Mouse (Mus musculus) lung, postnatal 0 days (tissue): ENCODE measurements around the gene Usp2. TPM values are rescaled to one million over a fixed set of nuclear protein-coding genes. Genes with fewer than 3 reads are reported as not detected.
A peak's percentile ranks its signal among the peaks of the same experiment; 100 is the strongest.

Source experiments
- ATAC-seq: fragments of 200-750 bp; cut with Nextera tagmentation; 2 replicates; pipeline ENCODE4 v1.8.0; 2017; ENCODE audit warnings: moderate library complexity
- DNase-seq: peaks from one replicate; pipeline ENCODE4 v3.0.0-alpha.2; 2016; ENCODE audit warnings: low spot score
- H3K27ac ChIP-seq: fragments of 300-500 bp; sonication (generic); 2 replicates; pipeline ENCODE4 v1.5.1; 2014; ENCODE audit warnings: antibody characterized with exemption, mild to moderate bottlenecking, low read length, mixed read lengths
- H3K27me3 ChIP-seq: fragments of 300-500 bp; sonication (generic); replicated peaks from 2 replicates; pipeline ENCODE4 v1.6.1; 2014; ENCODE audit warnings: low read length, mixed read lengths; ENCODE audit not compliant: insufficient read depth
- H3K36me3 ChIP-seq: fragments of 300-500 bp; sonication (generic); 2 replicates; pipeline ENCODE4 v1.6.1; 2014; ENCODE audit warnings: low read length, mixed read lengths; ENCODE audit not compliant: insufficient read depth
- H3K4me1 ChIP-seq: fragments of 300-500 bp; sonication (generic); 2 replicates; pipeline ENCODE4 v1.6.1; 2014; ENCODE audit warnings: antibody characterized with exemption, low read depth, low read length, mixed read lengths; ENCODE audit not compliant: insufficient read depth
- H3K4me2 ChIP-seq: fragments of 300-500 bp; sonication (generic); replicated peaks from 2 replicates; pipeline ENCODE4 v1.6.1; 2014; ENCODE audit warnings: low read depth, mild to moderate bottlenecking, low read length, moderate library complexity, mixed read lengths
- H3K4me3 ChIP-seq: fragments of 300-500 bp; sonication (generic); 2 replicates; pipeline ENCODE4 v1.5.1; 2014; ENCODE audit warnings: low read depth, low read length
- H3K9ac ChIP-seq: fragments of 300-500 bp; sonication (generic); replicated peaks from 2 replicates; pipeline ENCODE4 v1.6.1; 2014; ENCODE audit warnings: low read depth, mild to moderate bottlenecking
- H3K9me3 ChIP-seq: fragments of 300-500 bp; sonication (generic); 2 replicates; pipeline ENCODE4 v1.6.1; 2016; ENCODE audit warnings: low read length, mixed read lengths
- CTCF ChIP-seq: IDR thresholded peaks from 2 replicates; pipeline ENCODE4 v1.5.1; 2016; ENCODE audit warnings: antibody characterized with exemption, mild to moderate bottlenecking
- EP300 ChIP-seq: IDR thresholded peaks from 2 replicates; pipeline ENCODE4 v1.6.1; 2016; ENCODE audit warnings: antibody characterized with exemption, mild to moderate bottlenecking, control low read depth
- WGBS: fragments of 180-500 bp; shearing (Covaris S2); extraction: QIAGEN DNeasy Blood & Tissue Kit; methylation state at CpG from one replicate; pipeline ENCODE4 v1.1.7; 2014; 5-methylcytosine and 5-hydroxymethylcytosine counted together
- polyA plus RNA-seq: library from polyadenylated mRNA; unstranded; fragments of >200 nt; fragmentation: Nextera tagmentation; extraction: Ambion mirVana; gene quantifications from 2 replicates; pipeline ENCODE4 v1.2.1, GENCODE M21; 2015

The Usp2 gene
- polyA plus RNA-seq, 1 experiment from 2014 or later = 11.0 TPM

GRCm38 (mm10) chr9:44067960-44068330, 1.1 kb downstream of the Usp2 start:
- WGBS = 78% methylated on average over 6 of the region's 6 CpGs
- peaks cover 3% of the 10 kb centered on the region; the same call in 1 of the 2 replicates for H3K4me1 ChIP-seq
- no peak for TF ChIP-seq EP300
- TF ChIP-seq CTCF = no peak
- H3K9ac ChIP-seq = no peak overlapping the region
- H3K27me3 ChIP-seq = no peaks in the 10 kb centered on the region; the same call in 1 of the 2 replicates
- ATAC-seq = no peak
- DNase-seq = no peak
- H3K9me3 ChIP-seq = no peaks in the 10 kb centered on the region
- H3K27ac ChIP-seq = no peak overlapping the region
- H3K36me3 ChIP-seq = no peaks in the 10 kb centered on the region
- H3K4me3 ChIP-seq = no peak overlapping the region
- no peak overlapping the region for H3K4me2 ChIP-seq

- no peak overlapping the region for H3K27ac ChIP-seq
- no peak overlapping the region for H3K4me2 ChIP-seq
These were observed 2.4 kb downstream of the Usp2 start for GRCm38 (mm10) chr9:44069252-44069651.

GRCm38 (mm10) chr9:44070113-44070843, 3.5 kb downstream of the Usp2 start:
- no peak for ATAC-seq
- WGBS = 60% methylated on average over 14 of the region's 14 CpGs
- no peak overlapping the region for H3K27ac ChIP-seq
- no peaks in the 10 kb centered on the region for H3K9me3 ChIP-seq
- TF ChIP-seq EP300 (no peak), CTCF (no peak)
- H3K9ac ChIP-seq = no peak overlapping the region
- H3K27me3 ChIP-seq = no peaks in the 10 kb centered on the region; the same call in 1 of the 2 replicates
- no peaks in the 10 kb centered on the region for H3K36me3 ChIP-seq
- H3K4me3 ChIP-seq = no peak overlapping the region
- no peak overlapping the region for H3K4me2 ChIP-seq
- no peak for DNase-seq
- H3K4me1 ChIP-seq = peaks cover 3% of the 10 kb centered on the region; the same call in 1 of the 2 replicates

More at GRCm38 (mm10) chr9:44069252-44069651, 2.4 kb downstream of the Usp2 start:
- no peak overlapping the region for H3K9ac ChIP-seq
- 19% methylated on average over 7 of the region's 7 CpGs for WGBS
- ATAC-seq = no peak
- no peak for DNase-seq
- H3K27me3 ChIP-seq = no peaks in the 10 kb centered on the region; the same call in 1 of the 2 replicates
- no peak for TF ChIP-seq EP300
- no peak for TF ChIP-seq CTCF
- H3K9me3 ChIP-seq = no peaks in the 10 kb centered on the region
- H3K36me3 ChIP-seq = no peaks in the 10 kb centered on the region
- H3K4me3 ChIP-seq = no peak overlapping the region
- H3K4me1 ChIP-seq = peaks cover 3% of the 10 kb centered on the region; the same call in 1 of the 2 replicates

GRCm38 (mm10) chr9:44070844-44071231, 4.0 kb downstream of the Usp2 start:
- Histone ChIP-seq H3K9me3 (no peaks in the 10 kb centered on the region), H3K4me1 (peaks cover 3% of the 10 kb centered on the region; the same call in 1 of the 2 replicates), H3K4me3 (no peak overlapping the region), H3K27me3 (no peaks in the 10 kb centered on the region; the same call in 1 of the 2 replicates), H3K4me2 (no peak overlapping the region), H3K9ac (no peak overlapping the region), H3K36me3 (no peaks in the 10 kb centered on the region), H3K27ac (no peak overlapping the region)
- ATAC-seq = no peak
- WGBS = 41% methylated on average over 8 of the region's 8 CpGs
- no peak for DNase-seq
- TF ChIP-seq CTCF (no peak), EP300 (no peak)

- Histone ChIP-seq H3K27ac (no peak overlapping the region), H3K27me3 (no peaks in the 10 kb centered on the region; the same call in 1 of the 2 replicates), H3K4me2 (no peak overlapping the region), H3K36me3 (no peaks in the 10 kb centered on the region), H3K9me3 (no peaks in the 10 kb centered on the region), H3K9ac (no peak overlapping the region), H3K4me3 (no peak overlapping the region), H3K4me1 (peaks cover 3% of the 10 kb centered on the region; the same call in 1 of the 2 replicates)
- ATAC-seq (0 out of 2 replicates have a peak, but pooled peaks have one; percentile 12), DNase-seq (no peak)
- TF ChIP-seq EP300 (no peak), CTCF (no peak)
- WGBS = 36% methylated on average over 11 of the region's 11 CpGs
These were observed 5.2 kb downstream of the Usp2 start for GRCm38 (mm10) chr9:44071914-44072598.

GRCm38 (mm10) chr9:44072599-44072915, 5.7 kb downstream of the Usp2 start:
- TF ChIP-seq CTCF = no peak
- no peak for TF ChIP-seq EP300
- ATAC-seq (0 out of 2 replicates have a peak, but pooled peaks have one; percentile 14), DNase-seq (peak; percentile 36)
- Histone ChIP-seq H3K4me1 (no peaks in the 10 kb centered on the region; the same call in 1 of the 2 replicates), H3K9me3 (no peaks in the 10 kb centered on the region), H3K27me3 (no peaks in the 10 kb centered on the region; the same call in 1 of the 2 replicates), H3K4me3 (no peak overlapping the region), H3K27ac (no peak overlapping the region), H3K36me3 (no peaks in the 10 kb centered on the region), H3K4me2 (no peak overlapping the region), H3K9ac (no peak overlapping the region)
- WGBS = 40% methylated on average over 4 of the region's 4 CpGs
